Mouse (Mus musculus) MEL (cell line): ENCODE measurements around the gene Fbxw7.

Source experiments
- MAFK ChIP-seq: IDR thresholded peaks from 2 replicates; pipeline ENCODE4 v1.6.1; 2011; ENCODE audit warnings: low read depth, mild to moderate bottlenecking, low read length, improper control_type of control experiment, borderline replicate concordance
- MAX ChIP-seq: IDR thresholded peaks from 2 replicates; pipeline ENCODE4 v1.6.1; 2011; ENCODE audit warnings: low read length, improper control_type of control experiment
- TCF12 ChIP-seq: IDR thresholded peaks from 2 replicates; pipeline ENCODE4 v1.6.1; 2014; ENCODE audit warnings: low read depth, mild to moderate bottlenecking, inconsistent platforms, low read length, improper control_type of control experiment, moderate library complexity

GRCm38 (mm10) chr3:84925229-84925628 lies 110.2 kb downstream of the Fbxw7 start:
- TF ChIP-seq MAX (no peak), MAFK (no peak), TCF12 (no peak)
